Mouse (Mus musculus): ENCODE results near the gene Zic4.

Zic4 gene

GRCm38 (mm10) chr9:91379781-91380457 is 17.7 kb downstream of the Zic4 start:
- no peak for DNase-seq (ENCODE audit: low spot score)

- DNase-seq (ENCODE audit: low spot score), result no peak
Observed at GRCm38 (mm10) chr9:91380458-91380914, 18.3 kb downstream of the Zic4 start.

GRCm38 (mm10) chr9:91381284-91382110 is 19.3 kb downstream of the Zic4 start:
- peak; percentile 63 for DNase-seq (ENCODE audit: low spot score)

- no peak for DNase-seq (ENCODE audit: low spot score)
Observed at GRCm38 (mm10) chr9:91382111-91382379, 19.8 kb downstream of the Zic4 start.

- no peak for DNase-seq (ENCODE audit: low spot score)
Observed at GRCm38 (mm10) chr9:91382471-91383255, 20.4 kb downstream of the Zic4 start.

GRCm38 (mm10) chr9:91383441-91384135 is 21.4 kb downstream of the Zic4 start:
- no peak for DNase-seq (ENCODE audit: low spot score)

- no peak for DNase-seq (ENCODE audit: low spot score)
Observed at GRCm38 (mm10) chr9:91384136-91384500, 21.9 kb downstream of the Zic4 start.

- DNase-seq (ENCODE audit: low spot score), result no peak
Observed at GRCm38 (mm10) chr9:91384693-91385560, 22.7 kb downstream of the Zic4 start.

- no peak for DNase-seq (ENCODE audit: low spot score)
Observed at GRCm38 (mm10) chr9:91385561-91386430, 23.6 kb downstream of the Zic4 start.

GRCm38 (mm10) chr9:91386502-91386890 is 24.3 kb downstream of the Zic4 start:
- DNase-seq (ENCODE audit: low spot score), result no peak

- DNase-seq (ENCODE audit: low spot score), result no peak
Observed at GRCm38 (mm10) chr9:91386891-91387739, 24.9 kb downstream of the Zic4 start.

GRCm38 (mm10) chr9:91387740-91388080 is 25.5 kb downstream of the Zic4 start:
- no peak for DNase-seq (ENCODE audit: low spot score)

GRCm38 (mm10) chr9:91388173-91388572 is 26.0 kb downstream of the Zic4 start:
- no peak for DNase-seq (ENCODE audit: low spot score)

GRCm38 (mm10) chr9:91393376-91394068 is 31.3 kb downstream of the Zic4 start:
- DNase-seq (ENCODE audit: low spot score), result no peak

- DNase-seq (ENCODE audit: low spot score), result no peak
Observed at GRCm38 (mm10) chr9:91394211-91394646, 32.0 kb downstream of the Zic4 start.

- DNase-seq (ENCODE audit: low spot score), result no peak
Observed at GRCm38 (mm10) chr9:91395066-91395772, 33.0 kb downstream of the Zic4 start.

GRCm38 (mm10) chr9:91399976-91400375 is 37.8 kb downstream of the Zic4 start:
- DNase-seq (ENCODE audit: low spot score), result no peak

GRCm38 (mm10) chr9:91400482-91401093 is 38.4 kb downstream of the Zic4 start:
- DNase-seq (ENCODE audit: low spot score), result no peak

Measured in yolk sac, embryonic 10.5 days (tissue).